Mouse (Mus musculus): ENCODE data around the gene Fam227b. TPM values are rescaled to one million over a fixed set of nuclear protein-coding genes. Genes with fewer than 3 reads are reported as not detected.

Gene Fam227b
- total RNA-seq (2018; cell fraction: chromatin; rRNA removed): not detected
- not detected for total RNA-seq (2018; cell fraction: cytosol; rRNA removed)
- total RNA-seq (2018; cell fraction: nucleus; rRNA removed): not detected
- not detected in 3 replicates for polyA plus RNA-seq (2018)

GRCm38 (mm10) chr2:126151855-126152571, at the start of gene Fam227b, which contains the start of gene Dtwd1:
Gene Fam227b (minus strand): TSS chr2:126152004.
Gene Dtwd1 (plus strand): TSS chr2:126152141.
- peak within 1 kb of the TSS; percentile 73 for H3K4me3 ChIP-seq (ENCODE audit: inconsistent target)
- H3K36me3 ChIP-seq (ENCODE audit: inconsistent target): no peaks in the 10 kb centered on the region; the same call in 1 of the 2 replicates
- H3K27ac ChIP-seq: peak within 1 kb of the TSS; percentile 68
- H3K79me2 ChIP-seq (ENCODE audit: inconsistent target): no peaks in the 10 kb centered on the region
- WGBS (ENCODE audit: missing documents): under 1% methylated on average over 57 of the region's 57 CpGs

DNA sequence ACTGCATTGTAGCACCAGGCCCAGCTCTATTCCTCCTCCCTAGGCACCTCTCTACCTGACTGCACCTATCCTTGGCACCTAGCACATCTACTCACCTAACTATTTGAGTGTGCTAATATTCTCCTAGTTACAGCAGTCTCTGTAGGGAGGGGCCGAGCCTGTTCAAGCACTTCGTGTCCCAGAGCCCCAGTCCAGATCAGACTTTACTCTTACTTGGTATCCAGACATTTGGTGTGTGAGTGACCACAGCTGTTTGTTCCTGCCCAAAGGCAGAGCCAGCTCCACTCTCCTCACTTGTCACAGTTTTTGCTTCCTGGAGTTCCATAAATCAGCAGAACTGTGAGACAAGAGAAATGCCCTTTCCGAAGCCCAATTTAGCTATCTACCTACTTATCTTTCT, 47.2 kb upstream of the Fam227b start:
- no peaks in the 10 kb centered on the region for H3K36me3 ChIP-seq (ENCODE audit: inconsistent target)
- H3K27ac ChIP-seq: no peak overlapping the region
- WGBS (ENCODE audit: missing documents): 89% methylated on average over 3 of the region's 3 CpGs
- no peaks in the 10 kb centered on the region for H3K79me2 ChIP-seq (ENCODE audit: inconsistent target)
- no peak overlapping the region for H3K4me3 ChIP-seq (ENCODE audit: inconsistent target)

GRCm38 (mm10) chr2:126195631-126196356, 44.0 kb upstream of the Fam227b start:
- H3K4me3 ChIP-seq (ENCODE audit: inconsistent target): no peak overlapping the region
- no peaks in the 10 kb centered on the region for H3K79me2 ChIP-seq (ENCODE audit: inconsistent target)
- 82% methylated on average over 12 of the region's 12 CpGs for WGBS (ENCODE audit: missing documents)
- H3K36me3 ChIP-seq (ENCODE audit: inconsistent target): no peaks in the 10 kb centered on the region
- H3K27ac ChIP-seq: no peak overlapping the region

DNA sequence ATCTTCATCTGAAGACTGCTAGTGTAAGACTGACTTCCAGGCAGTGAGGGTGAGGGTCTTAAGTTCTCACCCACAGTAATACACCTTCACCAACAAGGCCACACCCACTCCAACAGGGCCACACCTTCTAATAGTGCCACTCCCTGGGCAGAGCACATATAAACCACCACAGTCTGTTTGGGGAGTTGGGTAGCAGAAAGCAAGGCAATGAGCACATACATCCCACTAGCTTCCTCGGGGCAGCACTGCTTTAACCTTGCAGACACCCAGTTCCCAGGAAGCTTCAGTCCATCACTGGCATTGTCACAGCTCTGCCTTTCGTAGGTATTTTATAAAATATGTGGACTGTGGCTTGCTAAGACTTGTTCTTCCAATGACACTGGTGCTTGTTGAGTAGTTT, 40.3 kb upstream of the Fam227b start:
- H3K4me3 ChIP-seq (ENCODE audit: inconsistent target): no peak overlapping the region
- 88% methylated on average over 2 of the region's 2 CpGs for WGBS (ENCODE audit: missing documents)
- H3K79me2 ChIP-seq (ENCODE audit: inconsistent target): no peaks in the 10 kb centered on the region
- H3K27ac ChIP-seq: no peak overlapping the region
- no peaks in the 10 kb centered on the region for H3K36me3 ChIP-seq (ENCODE audit: inconsistent target)

- Histone ChIP-seq H3K27ac (no peak overlapping the region), H3K36me3 (ENCODE audit: inconsistent target) (no peaks in the 10 kb centered on the region), H3K4me3 (ENCODE audit: inconsistent target) (no peak overlapping the region), H3K79me2 (ENCODE audit: inconsistent target) (no peaks in the 10 kb centered on the region)
- WGBS (ENCODE audit: missing documents): 86% methylated on average over 4 of the region's 4 CpGs
Measured at GRCm38 (mm10) chr2:126191306-126191705, 39.5 kb upstream of the Fam227b start.

DNA sequence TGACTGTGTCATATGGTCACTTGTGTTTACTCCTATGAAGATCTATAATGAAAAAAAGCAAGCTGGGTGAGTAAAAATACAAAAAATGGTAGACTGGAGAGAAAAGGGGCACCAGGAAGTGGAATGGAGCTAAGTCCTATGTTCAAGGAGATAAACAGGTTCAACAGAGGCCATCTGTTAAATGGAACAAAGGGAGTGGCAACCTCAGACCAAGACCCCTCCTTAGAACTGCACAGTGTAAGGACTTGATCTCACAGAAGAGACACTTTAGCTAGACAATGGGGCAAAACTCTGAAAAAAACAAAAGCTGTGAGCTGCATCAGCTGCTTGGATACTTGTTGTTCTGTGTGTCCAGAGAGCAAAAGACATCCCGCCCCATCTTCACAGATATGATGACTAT, 19.6 kb upstream of the Fam227b start:
- Histone ChIP-seq H3K36me3 (ENCODE audit: inconsistent target) (no peaks in the 10 kb centered on the region), H3K79me2 (ENCODE audit: inconsistent target) (no peaks in the 10 kb centered on the region)
- WGBS (ENCODE audit: missing documents): 94% methylated on average over 1 of the region's 1 CpGs

GRCm38 (mm10) chr2:126166848-126167617, 15.2 kb upstream of the Fam227b start:
- H3K4me3 ChIP-seq (ENCODE audit: inconsistent target): no peak overlapping the region
- H3K36me3 ChIP-seq (ENCODE audit: inconsistent target): no peaks in the 10 kb centered on the region
- 85% methylated on average over 8 of the region's 8 CpGs for WGBS (ENCODE audit: missing documents)
- no peaks in the 10 kb centered on the region for H3K79me2 ChIP-seq (ENCODE audit: inconsistent target)
- no peak overlapping the region for H3K27ac ChIP-seq

More for the DNA sequence above, 19.6 kb upstream of the Fam227b start:
- Histone ChIP-seq H3K4me3 (ENCODE audit: inconsistent target) (no peak overlapping the region), H3K27ac (no peak overlapping the region)

DNA sequence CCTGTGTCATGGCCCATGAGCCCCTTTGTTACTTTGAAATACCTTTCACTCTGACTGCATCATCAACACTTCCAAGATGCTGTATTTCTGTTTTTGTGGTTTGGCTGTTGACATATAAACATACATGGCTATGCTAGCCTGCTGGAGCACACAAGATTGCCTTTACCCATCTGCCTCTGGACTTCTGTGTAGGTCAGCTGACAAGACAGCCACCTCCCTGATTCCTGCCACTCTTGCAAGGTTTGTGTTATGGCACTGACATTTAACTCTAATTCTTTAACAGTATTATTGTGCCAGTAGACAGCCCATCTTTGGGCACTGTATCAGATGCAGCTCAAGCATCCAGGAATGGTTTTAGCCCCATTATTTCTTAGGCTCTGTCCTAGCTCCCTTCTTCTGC, 14.5 kb upstream of the Fam227b start:
- no peak overlapping the region for H3K27ac ChIP-seq
- H3K4me3 ChIP-seq (ENCODE audit: inconsistent target): no peak overlapping the region
- peaks cover 1% of the 10 kb centered on the region; the same call in 1 of the 2 replicates for H3K36me3 ChIP-seq (ENCODE audit: inconsistent target)

GRCm38 (mm10) chr2:126165277-126166018, 13.6 kb upstream of the Fam227b start:
- Histone ChIP-seq H3K4me3 (ENCODE audit: inconsistent target) (no peak overlapping the region), H3K79me2 (ENCODE audit: inconsistent target) (no peaks in the 10 kb centered on the region), H3K27ac (no peak overlapping the region), H3K36me3 (ENCODE audit: inconsistent target) (peaks cover 10% of the 10 kb centered on the region)
- WGBS (ENCODE audit: missing documents): 96% methylated on average over 5 of the region's 5 CpGs

More for the DNA sequence above, 14.5 kb upstream of the Fam227b start:
- no peaks in the 10 kb centered on the region for H3K79me2 ChIP-seq (ENCODE audit: inconsistent target)

DNA sequence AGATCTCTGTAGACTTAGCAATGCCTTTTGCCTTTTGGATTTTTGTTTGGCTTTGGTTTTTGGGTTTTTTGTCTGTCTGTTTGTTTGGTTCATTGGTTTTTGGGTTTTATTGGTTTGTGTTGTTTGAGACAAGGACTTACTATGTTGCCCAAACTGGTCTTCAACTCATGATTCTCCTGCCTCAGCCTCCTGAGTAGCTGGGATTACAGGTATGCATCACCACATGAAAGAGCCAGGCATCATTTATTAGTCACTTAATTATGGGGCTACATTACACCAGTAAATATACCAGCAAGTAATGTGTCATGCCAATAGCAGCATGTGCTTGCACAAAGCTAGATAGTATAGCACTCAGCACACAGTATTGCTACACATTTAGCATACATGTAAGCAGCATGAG, 4.1 kb downstream of the Fam227b start:
- H3K36me3 ChIP-seq (ENCODE audit: inconsistent target): no peaks in the 10 kb centered on the region
- H3K79me2 ChIP-seq (ENCODE audit: inconsistent target): no peaks in the 10 kb centered on the region
- H3K27ac ChIP-seq: no peak overlapping the region
- no peak overlapping the region for H3K4me3 ChIP-seq (ENCODE audit: inconsistent target)

DNA sequence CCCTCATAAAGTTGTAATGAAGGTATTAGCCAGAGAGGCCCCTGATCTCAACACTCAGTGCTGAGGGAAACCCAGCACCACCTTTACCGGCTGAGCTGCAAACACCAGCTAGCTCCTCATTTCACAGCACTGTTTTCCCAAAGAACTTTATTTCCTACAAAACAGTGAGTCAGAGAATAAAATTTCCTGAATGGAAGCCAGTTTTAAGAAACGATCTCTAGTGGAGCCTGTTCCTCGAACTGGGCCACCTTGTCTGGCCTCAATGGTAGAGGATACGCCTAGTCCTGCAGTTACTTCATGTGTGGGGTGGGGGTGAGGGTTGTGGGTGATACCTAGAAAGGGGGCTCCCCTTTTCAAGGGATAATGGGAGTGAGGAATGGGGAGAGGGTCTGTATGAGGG, 57.2 kb downstream of the Fam227b start:
- Histone ChIP-seq H3K36me3 (ENCODE audit: inconsistent target) (no peaks in the 10 kb centered on the region), H3K27ac (no peak overlapping the region), H3K4me3 (ENCODE audit: inconsistent target) (no peak overlapping the region), H3K79me2 (ENCODE audit: inconsistent target) (no peaks in the 10 kb centered on the region)
- 88% methylated on average over 4 of the region's 4 CpGs for WGBS (ENCODE audit: missing documents)

GRCm38 (mm10) chr2:126090432-126090831, 61.4 kb downstream of the Fam227b start:
- Histone ChIP-seq H3K36me3 (ENCODE audit: inconsistent target) (no peaks in the 10 kb centered on the region), H3K27ac (no peak overlapping the region), H3K79me2 (ENCODE audit: inconsistent target) (no peaks in the 10 kb centered on the region), H3K4me3 (ENCODE audit: inconsistent target) (no peak overlapping the region)
- 83% methylated on average over 5 of the region's 5 CpGs for WGBS (ENCODE audit: missing documents)

DNA sequence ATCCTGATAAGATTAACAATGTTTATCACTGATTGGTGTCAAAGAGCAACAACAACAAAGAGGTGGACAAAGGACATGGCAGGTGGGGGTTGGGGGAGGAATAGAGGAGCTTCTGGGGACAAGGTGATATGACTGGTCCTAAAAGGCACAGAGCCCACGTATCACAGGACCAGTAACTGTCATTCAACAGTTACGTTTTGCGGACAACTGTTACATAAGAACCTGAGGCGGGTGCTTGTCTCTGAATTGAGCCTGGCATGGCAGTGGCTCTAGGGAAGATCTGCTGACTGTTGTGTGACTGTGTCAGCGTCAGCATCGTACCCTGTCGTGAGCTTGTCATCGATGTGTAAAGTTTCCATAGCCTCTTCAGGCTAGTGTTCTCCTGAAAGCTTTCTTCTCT, 65.6 kb downstream of the Fam227b start:
- Histone ChIP-seq H3K27ac (no peak overlapping the region), H3K79me2 (ENCODE audit: inconsistent target) (no peaks in the 10 kb centered on the region), H3K36me3 (ENCODE audit: inconsistent target) (no peaks in the 10 kb centered on the region), H3K4me3 (ENCODE audit: inconsistent target) (no peak overlapping the region)
- WGBS (ENCODE audit: missing documents): 76% methylated on average over 8 of the region's 8 CpGs

- WGBS (ENCODE audit: missing documents): 98% methylated on average over 3 of the region's 3 CpGs
- H3K79me2 ChIP-seq (ENCODE audit: inconsistent target): no peaks in the 10 kb centered on the region
- no peak overlapping the region for H3K4me3 ChIP-seq (ENCODE audit: inconsistent target)
- no peak overlapping the region for H3K27ac ChIP-seq
- H3K36me3 ChIP-seq (ENCODE audit: inconsistent target): no peaks in the 10 kb centered on the region
Measured at GRCm38 (mm10) chr2:126084326-126084725, 67.5 kb downstream of the Fam227b start.
